Mouse (Mus musculus) cerebellum, adult 2 months (tissue): ENCODE results near the gene Sec11a.

Experiments used
- CTCF ChIP-seq: fragments of 200-500 bp; IDR thresholded peaks from 2 replicates; pipeline ENCODE4 v1.5.1; 2011; ENCODE audit warnings: low read depth, mild to moderate bottlenecking, control low read depth, low read length, moderate library complexity, borderline replicate concordance; ENCODE audit not compliant: insufficient read depth
- POLR2A ChIP-seq: fragments of 200-500 bp; IDR thresholded peaks from 2 replicates; pipeline ENCODE4 v1.6.1; 2011; ENCODE audit warnings: low read length, control low read depth, borderline replicate concordance; ENCODE audit not compliant: insufficient read depth

GRCm38 (mm10) chr7:80954251-80954650 is 6.7 kb upstream of the Sec11a start:
- TF ChIP-seq CTCF: no peak
- TF ChIP-seq POLR2A: no peak
